Mouse (Mus musculus): ENCODE results near the gene Olfr625-ps1. TPM values are rescaled to one million over a fixed set of nuclear protein-coding genes. Genes with fewer than 3 reads are reported as not detected.
"Not testable (repeated sequence)": the region's sequence is repeated elsewhere in the genome, so short reads cannot be mapped to it uniquely, and the experiment has no call there.

Olfr625-ps1 gene
- not detected for total RNA-seq (2021)
- long read RNA-seq, experiment 1, result 0 reads
- long read RNA-seq, experiment 2, result 0 reads

DNA sequence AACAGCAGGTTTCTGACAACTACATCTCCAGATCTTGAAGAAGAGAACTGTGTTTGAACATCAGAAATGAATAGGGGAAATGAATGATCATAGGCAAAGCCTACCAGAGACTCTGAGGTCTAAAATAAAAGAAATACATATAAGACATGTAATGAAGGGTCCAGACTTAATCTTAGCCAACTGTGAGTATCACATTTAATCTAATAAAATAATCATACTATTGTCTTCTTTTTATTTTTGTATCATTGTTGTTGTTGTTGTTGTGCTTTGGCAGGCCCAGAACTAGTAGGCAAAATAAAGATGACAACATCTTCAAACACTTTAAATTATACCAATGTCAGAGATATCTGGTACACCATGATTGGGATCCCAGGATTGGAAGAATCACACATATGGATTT, at the start of gene Olfr625-ps1:
Olfr625-ps1 (plus strand) TSS at position 301 of the 400 bp plus-strand sequence.
- no peak within 1 kb of the TSS for H3K4me3 ChIP-seq
- DNase-seq (ENCODE audit: low spot score in 2 of 2), result no peak
- H3K27ac ChIP-seq, result no peak within 1 kb of the TSS
- TF ChIP-seq CTCF (conservative IDR thresholded peaks at IDR 0.05), result no peak

GRCm38 (mm10) chr7:103636795-103637194, 45.7 kb upstream of the Olfr625-ps1 start:
- no peak overlapping the region for H3K4me3 ChIP-seq
- DNase-seq (ENCODE audit: low spot score in 2 of 2), result no peak
- no peak for TF ChIP-seq CTCF (conservative IDR thresholded peaks at IDR 0.05)
- H3K27ac ChIP-seq, result no peak overlapping the region

GRCm38 (mm10) chr7:103642602-103643001, 39.9 kb upstream of the Olfr625-ps1 start, which contains the start of gene Olfr622:
TSS of gene Olfr622 (minus strand) at chr7:103642702.
- Histone ChIP-seq H3K4me3 (no peak within 1 kb of the TSS), H3K27ac (no peak within 1 kb of the TSS)
- no peak for TF ChIP-seq CTCF (conservative IDR thresholded peaks at IDR 0.05)
- no peak for DNase-seq (ENCODE audit: low spot score in 2 of 2)

DNA sequence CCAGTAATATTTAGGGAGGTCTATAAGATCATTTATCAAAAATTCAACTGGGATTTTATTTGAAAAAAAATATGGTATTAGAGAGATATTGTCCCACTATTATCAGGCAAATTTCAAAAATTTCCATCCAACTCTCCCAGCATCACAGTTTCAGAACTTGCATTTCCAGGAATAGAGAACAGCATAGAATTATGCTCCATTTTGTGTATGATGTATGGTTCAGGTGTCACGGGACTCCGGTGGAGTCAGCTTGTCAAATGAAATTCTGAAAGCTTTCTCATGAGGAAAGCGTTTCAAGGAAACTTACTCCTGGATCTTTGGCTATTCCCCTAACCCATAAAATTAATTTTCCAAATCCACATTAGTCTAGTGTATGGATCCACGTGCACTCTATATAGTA, 38.5 kb upstream of the Olfr625-ps1 start:
- DNase-seq (ENCODE audit: low spot score in 2 of 2), result no peak
- no peak overlapping the region for H3K4me3 ChIP-seq
- no peak overlapping the region for H3K27ac ChIP-seq
- TF ChIP-seq CTCF (conservative IDR thresholded peaks at IDR 0.05), result no peak

DNA sequence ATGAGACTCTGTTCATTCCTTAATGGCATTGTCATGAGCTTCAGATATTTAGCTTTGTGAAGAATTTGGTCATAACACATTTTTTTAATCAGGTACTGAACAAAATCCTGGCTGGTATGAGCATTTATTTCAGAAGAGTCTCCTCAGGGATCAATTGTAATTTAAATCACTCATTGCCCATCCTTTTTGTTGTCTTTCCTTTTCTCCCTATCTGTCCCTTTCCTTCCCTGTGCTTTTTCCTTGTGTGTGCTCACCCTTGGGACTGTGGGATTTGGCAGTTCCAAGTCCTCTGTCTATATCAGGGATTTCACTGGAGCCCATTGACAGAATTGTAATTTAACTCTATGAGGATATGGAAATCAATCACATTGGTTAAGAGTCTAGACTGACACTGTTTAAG, 18.9 kb upstream of the Olfr625-ps1 start, which contains the start of gene Olfr623:
Olfr623 (minus strand) TSS at position 101 of the 400 bp plus-strand sequence.
- Histone ChIP-seq H3K4me3 (no peak within 1 kb of the TSS), H3K27ac (no peak within 1 kb of the TSS)
- DNase-seq (ENCODE audit: low spot score in 2 of 2), result no peak
- TF ChIP-seq CTCF (conservative IDR thresholded peaks at IDR 0.05), result no peak

GRCm38 (mm10) chr7:103671091-103671490, 11.4 kb upstream of the Olfr625-ps1 start, which contains the start of gene Olfr624:
TSS of gene Olfr624 (minus strand) at chr7:103671191.
- H3K27ac ChIP-seq, result no peak within 1 kb of the TSS
- TF ChIP-seq CTCF (conservative IDR thresholded peaks at IDR 0.05), result no peak
- H3K4me3 ChIP-seq, result no peak within 1 kb of the TSS
- no peak for DNase-seq (ENCODE audit: low spot score in 2 of 2)

DNA sequence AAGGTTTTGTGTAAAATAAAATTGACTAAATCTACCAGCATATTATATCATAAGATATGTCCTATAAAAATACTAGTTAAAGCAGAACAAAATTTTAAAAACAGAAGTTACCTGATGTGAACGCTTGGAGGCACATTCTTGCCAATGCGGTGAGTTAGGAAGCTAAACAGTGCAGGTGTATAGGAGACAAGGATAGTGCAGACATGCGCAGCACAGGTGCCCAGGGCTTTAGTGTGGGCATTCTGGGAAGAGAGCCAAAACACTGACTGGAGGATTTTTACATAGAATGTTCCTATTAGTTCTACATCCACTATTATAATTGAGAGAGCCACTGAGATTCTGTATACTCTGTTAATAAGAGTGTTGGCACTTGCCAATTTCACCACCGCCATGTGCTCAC, 16.9 kb downstream of the Olfr625-ps1 start:
- Histone ChIP-seq H3K27ac (no peak overlapping the region), H3K4me3 (no peak overlapping the region)
- no peak for DNase-seq (ENCODE audit: low spot score in 2 of 2)
- no peak for TF ChIP-seq CTCF (conservative IDR thresholded peaks at IDR 0.05)

DNA sequence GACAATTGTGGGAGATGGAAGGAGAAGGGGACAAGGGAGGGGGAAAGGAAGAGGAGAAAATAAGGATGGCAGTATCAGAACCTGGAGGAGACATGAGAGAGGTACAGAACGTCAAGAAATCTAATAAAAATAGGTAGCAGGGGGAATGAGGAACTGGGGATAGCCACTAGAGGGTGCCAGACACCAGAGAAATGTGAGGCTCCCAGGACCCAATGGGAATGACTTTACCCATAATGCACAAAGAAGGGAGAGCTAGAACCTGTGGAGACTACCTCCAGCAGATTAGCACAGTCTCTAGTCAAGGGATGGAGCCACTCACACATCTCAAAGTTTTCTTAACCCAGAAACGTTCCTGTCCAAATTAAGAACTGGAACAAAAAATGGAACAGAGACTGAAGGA, 29.5 kb downstream of the Olfr625-ps1 start:
- Histone ChIP-seq H3K4me3 (no peak overlapping the region), H3K27ac (no peak overlapping the region)
- TF ChIP-seq CTCF (conservative IDR thresholded peaks at IDR 0.05), result peak; percentile 51
- no peak for DNase-seq (ENCODE audit: low spot score in 2 of 2)

DNA sequence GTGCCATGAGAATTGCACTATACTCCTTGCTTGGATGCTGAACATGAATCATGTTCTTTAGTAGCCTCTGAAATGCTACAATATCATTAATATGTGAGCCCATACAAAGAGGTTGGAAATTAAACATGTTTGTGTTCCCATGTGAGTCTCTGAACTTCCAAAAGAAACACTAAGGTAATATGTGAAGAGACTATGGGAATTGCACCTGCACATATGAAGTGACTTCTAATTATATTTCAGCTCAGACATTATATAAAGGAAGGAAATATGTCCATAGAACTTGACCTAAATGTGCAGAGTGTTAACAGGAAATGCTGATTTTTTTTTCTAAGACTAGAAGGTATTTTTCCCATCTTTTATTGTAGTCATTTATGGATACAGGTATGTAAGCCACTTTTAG, 31.9 kb downstream of the Olfr625-ps1 start, which contains the start of gene Olfr243:
Olfr243 (plus strand) TSS at position 301 of the 400 bp plus-strand sequence.
- no peak within 1 kb of the TSS for H3K27ac ChIP-seq
- DNase-seq (ENCODE audit: low spot score in 2 of 2), result no peak
- no peak for TF ChIP-seq CTCF (conservative IDR thresholded peaks at IDR 0.05)
- no peak within 1 kb of the TSS for H3K4me3 ChIP-seq

- H3K27ac ChIP-seq, H3K4me3 ChIP-seq: not testable (repeated sequence)
- peak; percentile 34 to 47 for DNase-seq (ENCODE audit: low spot score in 2 of 2)
- TF ChIP-seq CTCF (conservative IDR thresholded peaks at IDR 0.05), result peak; percentile 52
Measured at GRCm38 (mm10) chr7:103716398-103716797, 33.9 kb downstream of the Olfr625-ps1 start.

GRCm38 (mm10) chr7:103730074-103730473, 47.6 kb downstream of the Olfr625-ps1 start, which contains the start of gene Olfr628:
TSS of gene Olfr628 (plus strand) at chr7:103730374.
- Histone ChIP-seq H3K27ac (no peak within 1 kb of the TSS), H3K4me3 (no peak within 1 kb of the TSS)
- TF ChIP-seq CTCF (conservative IDR thresholded peaks at IDR 0.05), result no peak
- no peak for DNase-seq (ENCODE audit: low spot score in 2 of 2)

Other genes with a start within 250 kb of the Olfr625-ps1 start
- not detected for gene Olfr605, start 237.3 kb upstream of the Olfr625-ps1 start, total RNA-seq (2021)
- not detected for gene Olfr606, start 233.7 kb upstream of the Olfr625-ps1 start, total RNA-seq (2021)
- gene Olfr607, start 218.6 kb upstream of the Olfr625-ps1 start, total RNA-seq (2021), result not detected
- not detected for gene Olfr608, start 212.8 kb upstream of the Olfr625-ps1 start, total RNA-seq (2021)
- not detected for gene Olfr609, start 184.7 kb upstream of the Olfr625-ps1 start, total RNA-seq (2021)
- gene Olfr610, start 170.6 kb upstream of the Olfr625-ps1 start, total RNA-seq (2021), result not detected
- gene Olfr611, start 161.9 kb upstream of the Olfr625-ps1 start, total RNA-seq (2021), result not detected
- gene Olfr612, start 140.0 kb upstream of the Olfr625-ps1 start, total RNA-seq (2021), result not detected
- gene Olfr613, start 134.6 kb upstream of the Olfr625-ps1 start, total RNA-seq (2021), result not detected
- gene Olfr615, start 126.6 kb upstream of the Olfr625-ps1 start, total RNA-seq (2021), result not detected
- gene Olfr616, start 113.6 kb upstream of the Olfr625-ps1 start, total RNA-seq (2021), result not detected
- not detected for gene Olfr617, start 109.7 kb upstream of the Olfr625-ps1 start, total RNA-seq (2021)
- not detected for gene Olfr618, start 92.6 kb upstream of the Olfr625-ps1 start, total RNA-seq (2021)
- not detected for gene Olfr619, start 82.1 kb upstream of the Olfr625-ps1 start, total RNA-seq (2021)
- gene Olfr620, start 70.2 kb upstream of the Olfr625-ps1 start, total RNA-seq (2021), result not detected
- not detected for gene Olfr622, start 40.0 kb upstream of the Olfr625-ps1 start, total RNA-seq (2021)
- not detected for gene Olfr623, start 19.0 kb upstream of the Olfr625-ps1 start, total RNA-seq (2021)
- under 1 TPM in 1 of 2 experiments, not detected in 1; 0.08 TPM for gene Olfr624, start 11.5 kb upstream of the Olfr625-ps1 start, total RNA-seq (2021)
- gene Olfr243, start 32.0 kb downstream of the Olfr625-ps1 start, total RNA-seq (2021), result not detected
- not detected for gene Olfr628, start 47.7 kb downstream of the Olfr625-ps1 start, total RNA-seq (2021)
- gene Olfr629, start 62.2 kb downstream of the Olfr625-ps1 start, total RNA-seq (2021), result not detected
- gene Olfr630, start 74.6 kb downstream of the Olfr625-ps1 start, total RNA-seq (2021), result not detected
- not detected for gene Olfr69, start 88.9 kb downstream of the Olfr625-ps1 start, total RNA-seq (2021)
- gene Olfr68, start 97.0 kb downstream of the Olfr625-ps1 start, total RNA-seq (2021), result not detected
- not detected for gene Olfr67, start 109.1 kb downstream of the Olfr625-ps1 start, total RNA-seq (2021)
- gene Hbb-bt, start 131.3 kb downstream of the Olfr625-ps1 start, total RNA-seq (2021), result 10 to 100 TPM; 30.9 to 57.0 TPM
- gene Hbb-bs, start 145.4 kb downstream of the Olfr625-ps1 start, total RNA-seq (2021), result 100 to 1,000 TPM; 322 to 529 TPM
- gene Hbb-bh2, start 157.8 kb downstream of the Olfr625-ps1 start, total RNA-seq (2021), result not detected
- not detected for gene Hbb-bh1, start 160.4 kb downstream of the Olfr625-ps1 start, total RNA-seq (2021)
- not detected for gene Hbb-y, start 170.5 kb downstream of the Olfr625-ps1 start, total RNA-seq (2021)
- gene Olfr66, start 203.5 kb downstream of the Olfr625-ps1 start, total RNA-seq (2021), result not detected
- not detected for gene Olfr64, start 211.8 kb downstream of the Olfr625-ps1 start, total RNA-seq (2021)
- gene Olfr65, start 220.8 kb downstream of the Olfr625-ps1 start, total RNA-seq (2021), result not detected
- gene Olfr631, start 246.1 kb downstream of the Olfr625-ps1 start, total RNA-seq (2021), result not detected